Mouse (Mus musculus) erythroblast, embryonic 14.5 days (primary cell): ENCODE measurements around the gene Olfr15.

ENCODE experiments used
- GATA1 ChIP-seq: IDR thresholded peaks from 2 replicates; pipeline ENCODE4 v1.6.1; 2012; ENCODE audit warnings: low read length, inconsistent platforms, mixed read lengths
- TAL1 ChIP-seq: IDR thresholded peaks from 3 replicates; pipeline ENCODE4 v1.6.1; 2012; ENCODE audit warnings: low read length, inconsistent platforms, mixed read lengths

DNA sequence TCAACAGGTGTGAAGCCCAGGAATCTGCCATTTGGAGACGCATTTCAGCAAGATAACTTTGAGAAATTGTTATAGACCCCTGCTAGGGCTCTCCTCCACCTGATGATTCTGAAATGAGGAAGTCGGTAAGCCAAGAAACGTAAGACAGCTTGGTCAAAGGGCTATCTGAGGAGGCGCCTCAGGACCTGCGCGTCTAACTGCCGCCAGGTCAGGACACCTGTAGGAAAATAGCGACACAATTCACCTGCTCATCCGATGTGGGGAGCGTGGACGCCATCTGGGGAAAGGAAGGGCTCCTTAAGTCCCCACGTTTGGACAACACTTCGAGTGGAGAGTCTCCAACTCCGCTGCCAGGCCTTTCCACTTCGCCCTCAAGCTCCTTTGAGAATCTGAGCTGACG is 41.1 kb downstream of the Olfr15 start:
- TF ChIP-seq GATA1 (no peak), TAL1 (no peak)
